Mouse (Mus musculus) kidney, adult 2 months (tissue): Measurements from ENCODE around the gene Map3k12. TPM values are rescaled to one million over a fixed set of nuclear protein-coding genes. Genes with fewer than 3 reads are reported as not detected.
A peak's percentile ranks its signal among the peaks of the same experiment; 100 is the strongest.

Experiments used
- DNase-seq: peaks from one replicate; pipeline ENCODE4 v3.0.0; 2021
- H3K27ac ChIP-seq: fragments of 200-500 bp; 2 replicates; pipeline ENCODE4 v1.5.1; 2012; ENCODE audit warnings: low read depth, low read length, control low read depth, inconsistent platforms; ENCODE audit not compliant: insufficient read depth
- H3K27me3 ChIP-seq: fragments of 200-500 bp; replicated peaks from 2 replicates; pipeline ENCODE4 v1.6.1; 2012; ENCODE audit warnings: mild to moderate bottlenecking, moderate library complexity, low read length, inconsistent platforms; ENCODE audit not compliant: control insufficient read depth, insufficient read depth
- H3K36me3 ChIP-seq: fragments of 200-500 bp; 2 replicates; pipeline ENCODE4 v1.6.1; 2012; ENCODE audit warnings: mild to moderate bottlenecking, moderate library complexity, low read length, inconsistent platforms; ENCODE audit not compliant: control insufficient read depth, insufficient read depth
- H3K4me1 ChIP-seq: fragments of 200-500 bp; 2 replicates; pipeline ENCODE4 v1.6.1; 2011; ENCODE audit warnings: low read length; ENCODE audit not compliant: control insufficient read depth, insufficient read depth
- H3K4me3 ChIP-seq: fragments of 200-500 bp; 2 replicates; pipeline ENCODE4 v1.5.1; 2011; ENCODE audit warnings: mild to moderate bottlenecking, low read depth, low read length, control low read depth; ENCODE audit not compliant: insufficient read depth
- CTCF ChIP-seq: fragments of 200-500 bp; conservative IDR thresholded peaks from 2 replicates; pipeline ENCODE4 v1.5.1; 2011; ENCODE audit warnings: low read depth, mild to moderate bottlenecking, control low read depth, low read length, moderate library complexity, mixed read lengths; ENCODE audit not compliant: insufficient read depth, insufficient read length
- POLR2A ChIP-seq: fragments of 200-500 bp; IDR thresholded peaks from one replicate; pipeline ENCODE4 v1.6.1; 2011; ENCODE audit warnings: low read depth, low read length, control low read depth
- WGBS: fragments of 180-500 bp; shearing (Covaris S2); methylation state at CpG from one replicate; pipeline ENCODE4 v1.1.7; 2018; 5-methylcytosine and 5-hydroxymethylcytosine counted together
- polyA plus RNA-seq: library from polyadenylated mRNA; depleted of rRNA; stranded (reverse); fragments of >200 nt; gene quantifications from 2 replicates; pipeline ENCODE4 v1.2.3, GENCODE M21; 2012

Gene Map3k12
- polyA plus RNA-seq, 1 experiment = 7.7 TPM

DNA sequence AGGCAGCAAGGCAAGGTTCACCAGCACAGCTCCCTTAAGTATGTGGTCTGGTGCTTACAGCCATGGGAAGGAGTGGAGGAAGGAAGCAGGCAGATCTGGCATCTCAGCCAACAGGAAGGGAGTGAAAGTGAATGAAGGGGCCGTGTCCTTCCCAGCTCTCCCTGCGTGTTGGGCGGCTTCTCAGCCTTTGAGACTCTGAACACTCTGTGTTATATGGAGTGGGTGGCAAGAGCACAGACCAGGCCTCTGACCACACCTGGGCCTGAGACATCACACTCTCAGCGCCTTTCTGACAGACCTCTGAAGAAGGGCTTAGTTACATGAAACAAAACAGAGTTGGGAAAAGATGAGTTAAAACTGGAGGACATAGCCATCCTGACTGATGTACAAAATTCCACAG, 13.7 kb upstream of the Map3k12 start:
- 73% methylated on average over 4 of the region's 4 CpGs for WGBS
- Histone ChIP-seq H3K36me3 (peaks cover 7% of the 10 kb centered on the region), H3K27ac (no peak overlapping the region), H3K27me3 (no peaks in the 10 kb centered on the region), H3K4me1 (no peaks in the 10 kb centered on the region), H3K4me3 (no peak overlapping the region)
- TF ChIP-seq CTCF (no peak), POLR2A (no peak)
- DNase-seq = no peak

DNA sequence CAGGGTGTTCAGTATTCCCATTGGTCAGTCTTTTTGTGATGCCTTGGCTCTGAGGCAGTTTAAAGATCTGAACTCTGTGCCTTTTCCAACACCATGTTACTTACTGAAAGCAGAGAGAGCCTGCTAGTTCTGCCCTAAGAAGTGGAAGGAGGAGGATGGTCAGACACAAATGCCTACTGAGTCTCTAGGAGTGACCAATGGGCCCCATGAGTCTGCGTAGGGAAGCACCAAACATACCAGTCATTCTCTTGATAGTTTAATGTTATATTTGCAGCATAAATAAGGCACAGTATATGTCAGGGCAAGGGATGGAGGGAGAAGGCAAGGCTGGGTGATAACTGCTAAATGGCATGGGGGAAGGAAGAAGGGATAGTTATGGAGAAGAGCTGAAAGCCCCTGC, 11.5 kb upstream of the Map3k12 start:
- no peaks in the 10 kb centered on the region for H3K4me1 ChIP-seq
- TF ChIP-seq POLR2A (no peak), CTCF (no peak)
- 97% methylated on average over 1 of the region's 1 CpGs for WGBS
- no peak overlapping the region for H3K4me3 ChIP-seq
- H3K36me3 ChIP-seq = peaks cover 4% of the 10 kb centered on the region
- DNase-seq = no peak
- H3K27me3 ChIP-seq = no peaks in the 10 kb centered on the region
- no peak overlapping the region for H3K27ac ChIP-seq

DNA sequence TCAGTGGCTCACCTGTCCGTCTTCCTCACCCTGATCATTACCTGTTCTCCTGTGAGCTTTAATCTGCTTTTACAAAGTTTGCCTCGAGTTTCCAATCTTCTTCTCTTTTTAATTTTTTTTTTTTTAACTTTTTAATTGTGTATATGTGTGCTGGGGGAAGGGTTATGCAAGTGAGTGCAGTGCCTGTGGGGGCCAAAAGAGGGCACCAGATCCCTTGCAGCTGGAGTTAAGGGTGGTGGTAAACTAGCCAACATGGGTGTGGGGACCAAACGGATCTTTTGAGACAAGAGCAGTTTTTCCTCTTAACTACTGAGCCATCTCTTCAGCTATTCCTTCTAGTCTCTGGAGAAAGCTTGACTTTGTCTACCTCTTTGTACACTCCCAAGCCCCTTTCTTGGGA, 11.1 kb upstream of the Map3k12 start:
- no peak overlapping the region for H3K27ac ChIP-seq
- WGBS = 87% methylated on average over 3 of the region's 3 CpGs
- no peak for TF ChIP-seq POLR2A
- TF ChIP-seq CTCF = peak; percentile 58
- H3K27me3 ChIP-seq = no peaks in the 10 kb centered on the region
- no peaks in the 10 kb centered on the region for H3K4me1 ChIP-seq
- H3K4me3 ChIP-seq = no peak overlapping the region
- DNase-seq = no peak
- peaks cover 4% of the 10 kb centered on the region for H3K36me3 ChIP-seq

DNA sequence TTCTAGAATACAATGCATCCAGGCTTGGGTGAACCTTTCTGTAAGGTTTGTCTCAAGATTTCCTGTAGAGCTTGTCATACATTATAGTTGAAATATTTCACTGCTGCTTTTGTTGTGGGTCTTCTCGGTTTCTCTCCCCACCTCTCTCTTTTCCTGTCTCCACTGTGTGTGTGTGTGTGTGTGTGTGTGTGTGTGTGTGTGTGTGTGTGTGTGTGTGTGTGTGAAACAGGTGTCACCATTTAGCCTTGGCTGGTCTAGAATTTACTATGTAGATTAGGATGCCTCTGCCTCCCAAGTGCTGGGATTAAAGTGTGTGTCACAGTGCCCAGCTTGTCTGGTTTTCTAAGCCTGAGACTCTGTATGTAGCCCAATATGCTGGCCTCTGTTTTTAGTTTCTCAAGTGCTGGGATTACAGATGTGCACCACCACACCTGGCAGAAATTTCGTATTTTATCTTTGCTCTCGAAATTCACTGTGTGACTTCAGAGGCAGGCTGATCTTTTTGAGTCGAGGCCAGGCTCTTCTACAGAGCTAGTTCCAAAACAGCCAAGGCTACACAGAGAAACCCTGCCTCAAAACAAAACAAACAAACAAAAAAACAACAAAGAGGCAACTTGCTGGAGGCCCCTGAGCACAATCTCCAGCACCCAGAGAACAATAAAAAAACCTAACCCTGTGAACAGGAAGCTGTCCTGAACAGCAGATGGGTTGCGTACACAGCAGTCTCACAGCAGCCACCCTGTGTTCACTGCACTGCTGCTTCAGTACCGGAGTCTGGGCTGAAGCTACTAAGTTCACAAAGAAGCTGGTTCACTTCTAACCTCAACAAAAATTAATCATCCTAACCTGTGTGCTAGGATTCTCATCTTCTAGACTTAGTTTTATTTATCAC, 9.5 kb upstream of the Map3k12 start:
- Histone ChIP-seq H3K36me3 (no peaks in the 10 kb centered on the region; the same call in none of the 2 replicates), H3K27me3 (no peaks in the 10 kb centered on the region), H3K4me1 (no peaks in the 10 kb centered on the region), H3K27ac (no peak overlapping the region), H3K4me3 (no peak overlapping the region)
- no peak for DNase-seq
- TF ChIP-seq POLR2A (no peak), CTCF (no peak)
- 78% methylated on average over 6 of the region's 6 CpGs for WGBS

DNA sequence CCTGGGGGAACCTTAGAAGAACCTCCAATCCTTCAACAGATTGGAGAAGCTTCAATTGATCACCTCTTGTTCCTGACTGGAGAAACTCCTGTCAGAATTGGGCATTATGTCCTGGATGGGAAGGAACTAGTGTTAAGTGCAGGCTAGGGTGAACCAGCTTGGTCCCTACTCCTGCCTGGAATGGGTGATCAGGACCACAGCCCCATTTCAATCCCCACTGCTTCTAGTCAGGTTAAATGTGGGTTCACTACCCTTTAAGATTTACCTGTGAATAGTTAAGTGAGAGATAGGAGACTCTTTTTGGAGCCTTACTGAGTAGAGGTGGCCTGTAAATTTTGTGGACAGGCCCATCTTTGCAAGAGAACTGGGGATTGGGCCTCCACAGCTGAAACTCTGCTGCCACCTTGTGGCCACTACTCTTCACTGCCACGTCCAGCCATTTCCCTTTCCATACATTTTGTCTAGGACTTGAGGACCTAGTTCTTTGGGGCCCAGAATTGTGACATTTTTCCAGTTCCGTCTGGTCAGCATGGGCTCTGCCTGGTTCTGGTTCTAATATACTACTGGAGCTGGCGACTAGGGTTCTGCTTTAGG, 8.1 kb upstream of the Map3k12 start, which contains the start of gene Npff:
TSS of gene Npff (minus strand) at position 51 of the 594 bp plus-strand sequence.
- WGBS = 6% methylated on average over 3 of the region's 3 CpGs
- no peak within 1 kb of the TSS for H3K27ac ChIP-seq
- DNase-seq = peak; percentile 71

DNA sequence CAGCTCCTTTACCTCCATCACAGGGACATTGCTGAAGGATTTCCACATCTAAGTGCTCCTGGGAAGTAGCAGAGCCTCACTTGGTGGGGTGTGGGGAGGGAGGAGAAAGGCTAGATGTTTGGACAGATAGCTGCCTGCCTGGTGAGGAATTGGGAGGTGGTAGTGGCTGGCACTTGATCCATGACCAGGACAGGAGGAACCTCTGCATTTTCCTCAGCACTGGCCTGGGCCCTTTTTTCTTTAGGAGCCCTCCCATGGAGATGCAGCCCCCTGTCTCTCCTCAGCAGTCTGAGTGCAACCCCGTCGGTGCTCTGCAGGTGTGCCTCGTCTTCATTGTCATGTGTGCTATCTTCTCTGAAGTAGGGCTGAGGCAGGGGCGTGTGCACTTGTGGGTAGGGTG, 4.6 kb upstream of the Map3k12 start:
- Histone ChIP-seq H3K27ac (no peak overlapping the region), H3K27me3 (no peaks in the 10 kb centered on the region), H3K4me1 (peaks cover 3% of the 10 kb centered on the region; the same call in 1 of the 2 replicates), H3K36me3 (no peaks in the 10 kb centered on the region), H3K4me3 (no peak overlapping the region)
- TF ChIP-seq POLR2A = no peak
- TF ChIP-seq CTCF = no peak
- 74% methylated on average over 4 of the region's 4 CpGs for WGBS
- DNase-seq = no peak

More for the DNA sequence above, 8.1 kb upstream of the Map3k12 start, which contains the start of gene Npff:
- TF ChIP-seq POLR2A (no peak), CTCF (peak; percentile 95)
- Histone ChIP-seq H3K4me1 (no peaks in the 10 kb centered on the region), H3K36me3 (no peaks in the 10 kb centered on the region; the same call in none of the 2 replicates), H3K27me3 (no peaks in the 10 kb centered on the region), H3K4me3 (no peak within 1 kb of the TSS)

DNA sequence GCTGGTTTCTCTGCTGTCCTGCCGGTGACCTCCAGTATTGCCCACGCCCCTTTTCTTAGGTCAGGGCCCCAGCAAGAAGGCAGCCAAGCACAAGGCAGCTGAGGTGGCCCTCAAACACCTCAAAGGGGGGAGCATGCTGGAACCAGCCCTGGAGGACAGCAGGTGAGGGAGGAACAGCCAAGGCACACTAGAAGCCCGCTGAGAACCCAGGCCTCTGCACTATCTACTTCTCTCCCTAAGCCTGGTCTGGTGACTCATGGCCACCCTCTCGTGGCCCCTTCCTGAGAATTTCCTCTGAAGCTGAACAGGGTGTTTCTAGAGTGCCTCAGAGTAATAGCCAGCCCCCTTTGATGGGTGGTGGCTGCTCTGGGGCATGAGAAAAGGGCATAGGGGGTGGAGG, 3.6 kb upstream of the Map3k12 start:
- no peaks in the 10 kb centered on the region for H3K27me3 ChIP-seq
- TF ChIP-seq POLR2A (no peak), CTCF (no peak)
- H3K27ac ChIP-seq = no peak overlapping the region
- 70% methylated on average over 4 of the region's 4 CpGs for WGBS
- peaks cover 3% of the 10 kb centered on the region; the same call in 1 of the 2 replicates for H3K4me1 ChIP-seq
- DNase-seq = no peak
- no peaks in the 10 kb centered on the region for H3K36me3 ChIP-seq
- no peak overlapping the region for H3K4me3 ChIP-seq
